In genomic region chr5:136564613-136565299, GRCm38 (mm10) we compare ENCODE assay signal across 9 mouse cellular contexts. TPM values are rescaled to one million over a fixed set of nuclear protein-coding genes. Genes with fewer than 3 reads are reported as not detected.
DNase-seq lines count a peak whose midpoint lies in the region; ATAC-seq and TF ChIP-seq lines count a peak whose summit lies in the region.
"Had no signal": no experiment of that assay in that cellular context is flagged by ENCODE, and none has a peak within 500 bp of the region (broad histone marks: within the 10 kb centered on the region; RNA-seq: fewer than 3 reads in every experiment).

No protein-coding gene starts in this region.

- H3K4me3 ChIP-seq in kidney, postnatal 0 days (replicated peaks; ENCODE audit: low read depth, low read length) = peak overlapping the region; percentile 99
- peak overlapping the region; percentile 73 for H3K4me3 ChIP-seq in embryonic facial prominence, embryonic 12.5 days
- peak overlapping the region; percentile 90 for H3K4me3 ChIP-seq in intestine, embryonic 16.5 days (ENCODE audit: low read length)
- H3K4me3 ChIP-seq in neural tube, embryonic 12.5 days = peak overlapping the region; percentile 95

- 30% methylated on average over 11 of the region's 11 CpGs for WGBS in kidney, postnatal 0 days
- 32% methylated on average over 11 of the region's 11 CpGs for WGBS in embryonic facial prominence, embryonic 12.5 days
- 34% methylated on average over 11 of the region's 11 CpGs for WGBS in intestine, embryonic 16.5 days
- WGBS in neural tube, embryonic 12.5 days = 52% methylated on average over 11 of the region's 11 CpGs

- no peaks in the 10 kb centered on the region for H3K27me3 ChIP-seq in kidney, postnatal 0 days (ENCODE audit: insufficient read depth, low read length)
- H3K27me3 ChIP-seq in embryonic facial prominence, embryonic 12.5 days = peaks cover 15% of the 10 kb centered on the region
- H3K27me3 ChIP-seq in intestine, embryonic 16.5 days (replicated peaks; ENCODE audit: control insufficient read depth, insufficient read depth, low read length) = no peaks in the 10 kb centered on the region
- H3K27me3 ChIP-seq in neural tube, embryonic 12.5 days (replicated peaks) = peaks cover 6% of the 10 kb centered on the region; the same call in 1 of the 2 replicates

- H3K9ac ChIP-seq in kidney, postnatal 0 days (ENCODE audit: low read depth, low read length) = peak overlapping the region; percentile 85
- H3K9ac ChIP-seq in embryonic facial prominence, embryonic 12.5 days = peak overlapping the region; percentile 84
- peak overlapping the region; percentile 88 for H3K9ac ChIP-seq in intestine, embryonic 16.5 days (ENCODE audit: low read depth, low read length)
- peak overlapping the region; percentile 90 for H3K9ac ChIP-seq in neural tube, embryonic 12.5 days

- H3K9me3 ChIP-seq in kidney, postnatal 0 days (replicated peaks; ENCODE audit: low read length) = no peaks in the 10 kb centered on the region
- H3K9me3 ChIP-seq in embryonic facial prominence, embryonic 12.5 days = no peaks in the 10 kb centered on the region
- no peaks in the 10 kb centered on the region for H3K9me3 ChIP-seq in intestine, embryonic 16.5 days (ENCODE audit: control insufficient read depth, low read length)
- H3K9me3 ChIP-seq in neural tube, embryonic 12.5 days = no peaks in the 10 kb centered on the region

- H3K4me2 ChIP-seq in kidney, postnatal 0 days (ENCODE audit: low read length) = peak overlapping the region; percentile 98
- H3K4me2 ChIP-seq in embryonic facial prominence, embryonic 12.5 days (replicated peaks) = peak overlapping the region; percentile 97
- peak overlapping the region; percentile 93 for H3K4me2 ChIP-seq in intestine, embryonic 16.5 days (ENCODE audit: low read depth, low read length)
- peak overlapping the region; percentile 99 for H3K4me2 ChIP-seq in neural tube, embryonic 12.5 days (replicated peaks)

- peak; percentile 15; the same call in 1 of the 2 replicates for ATAC-seq in kidney, postnatal 0 days (replicated peaks; ENCODE audit: low FRiP score, low read depth)
- no peak for ATAC-seq in embryonic facial prominence, embryonic 12.5 days (ENCODE audit: insufficient number of reproducible peaks, insufficient read depth, low FRiP score, low TSS enrichment)
- ATAC-seq in intestine, embryonic 16.5 days = no peak
- no peak for ATAC-seq in neural tube, embryonic 12.5 days (ENCODE audit: low FRiP score, low read depth)
- ATAC-seq: activated CD4-positive, CD25-positive, alpha-beta regulatory T cell, adult 4 months had no signal

- H3K4me1 ChIP-seq in kidney, postnatal 0 days (replicated peaks; ENCODE audit: insufficient read depth, low read length) = 0 out of 2 replicates have a peak, but pooled peaks cover 7% of the 10 kb centered on the region
- peaks cover 38% of the 10 kb centered on the region for H3K4me1 ChIP-seq in embryonic facial prominence, embryonic 12.5 days
- H3K4me1 ChIP-seq in intestine, embryonic 16.5 days (ENCODE audit: control insufficient read depth, insufficient read depth, low read length) = peaks cover 21% of the 10 kb centered on the region
- H3K4me1 ChIP-seq in neural tube, embryonic 12.5 days = peaks cover 33% of the 10 kb centered on the region

- no peak for TF ChIP-seq CTCF in kidney, postnatal 0 days (IDR thresholded peaks at IDR 0.05; ENCODE audit: low read depth)

- H3K36me3 ChIP-seq in kidney, postnatal 0 days (ENCODE audit: insufficient read depth, low read length) = no peaks in the 10 kb centered on the region
- no peaks in the 10 kb centered on the region for H3K36me3 ChIP-seq in embryonic facial prominence, embryonic 12.5 days
- no peaks in the 10 kb centered on the region for H3K36me3 ChIP-seq in intestine, embryonic 16.5 days (ENCODE audit: control insufficient read depth, insufficient read depth, low read length)
- H3K36me3 ChIP-seq in neural tube, embryonic 12.5 days = no peaks in the 10 kb centered on the region

- no peak overlapping the region for H3K27ac ChIP-seq in kidney, postnatal 0 days
- peak overlapping the region; percentile 17; the same call in 1 of the 2 replicates for H3K27ac ChIP-seq in embryonic facial prominence, embryonic 12.5 days
- peak overlapping the region; percentile 91; the same call in 1 of the 2 replicates for H3K27ac ChIP-seq in intestine, embryonic 16.5 days (ENCODE audit: low read length)
- H3K27ac ChIP-seq in neural tube, embryonic 12.5 days = no peak overlapping the region

- DNase-seq in kidney, postnatal 0 days (ENCODE audit: low spot score) = peak; percentile 38
- DNase-seq in kidney, postnatal 4 days = no peak
- no peak for DNase-seq in urinary bladder, postnatal 10 days (ENCODE audit: low spot score)
- no peak for DNase-seq in frontal cortex, postnatal 10 days (ENCODE audit: low spot score in 2 of 2)
- DNase-seq in spleen, adult 18-20 months = no peak

RNA-seq across cellular contexts. Expression of gene Cux1, which starts 2.5 kb away (rescaled TPM):
- 73.4 and 84.0 TPM in 2 replicates for polyA plus RNA-seq in kidney, postnatal 0 days (2015; fragmentation: Nextera tagmentation; extraction: Ambion mirVana)
- 79.8 and 81.1 TPM in 2 replicates for polyA plus RNA-seq in embryonic facial prominence, embryonic 12.5 days (2016; fragmentation: Nextera tagmentation; extraction: Ambion mirVana)
- 62.2 and 62.5 TPM in 2 replicates for polyA plus RNA-seq in intestine, embryonic 16.5 days (2015; fragmentation: Nextera tagmentation; extraction: Ambion mirVana)
- 117 and 118 TPM in 2 replicates for polyA plus RNA-seq in neural tube, embryonic 12.5 days (2016; fragmentation: Nextera tagmentation; extraction: Ambion mirVana)

Comparison
In these comparisons a context has a peak if more than half of its experiments do, and no peak if none do; other contexts are left out.
1. H3K27ac ChIP-seq: peak in embryonic facial prominence, embryonic 12.5 days (single experiment) and intestine, embryonic 16.5 days (single experiment); none in kidney, postnatal 0 days (single experiment) and neural tube, embryonic 12.5 days (single experiment).
2. Peak in every context shown above with its lines, with median percentiles within 50 percentile points of each other: H3K4me2 ChIP-seq, H3K4me3 ChIP-seq and H3K9ac ChIP-seq.